Mouse (Mus musculus): ENCODE measurements around the gene Rgmb. TPM values are rescaled to one million over a fixed set of nuclear protein-coding genes. Genes with fewer than 3 reads are reported as not detected.

Gene Rgmb
- polyA plus RNA-seq, 1 experiment from 2014 or later, result 8.9 TPM

GRCm38 (mm10) chr17:15817634-15818033, 13.2 kb downstream of the Rgmb start:
- Histone ChIP-seq H3K9me3 (replicated peaks; ENCODE audit: control insufficient read depth, low read length) (no peaks in the 10 kb centered on the region), H3K4me3 (ENCODE audit: low read depth, low read length) (no peak overlapping the region), H3K36me3 (ENCODE audit: control insufficient read depth, insufficient read depth, low read length) (no peaks in the 10 kb centered on the region), H3K4me1 (ENCODE audit: control insufficient read depth, insufficient read depth, low read length) (peaks cover 14% of the 10 kb centered on the region), H3K27me3 (ENCODE audit: control insufficient read depth, insufficient read depth, low read length) (no peaks in the 10 kb centered on the region), H3K4me2 (no peak overlapping the region), H3K9ac (ENCODE audit: low read depth, low read length) (no peak overlapping the region), H3K27ac (ENCODE audit: low read depth, low read length) (no peak overlapping the region)
- ATAC-seq (replicated peaks; ENCODE audit: insufficient number of reproducible peaks, low FRiP score, low TSS enrichment), result no peak
- WGBS (ENCODE audit: insufficient replicate concordance), result 86% methylated on average over 2 of the region's 2 CpGs

DNA sequence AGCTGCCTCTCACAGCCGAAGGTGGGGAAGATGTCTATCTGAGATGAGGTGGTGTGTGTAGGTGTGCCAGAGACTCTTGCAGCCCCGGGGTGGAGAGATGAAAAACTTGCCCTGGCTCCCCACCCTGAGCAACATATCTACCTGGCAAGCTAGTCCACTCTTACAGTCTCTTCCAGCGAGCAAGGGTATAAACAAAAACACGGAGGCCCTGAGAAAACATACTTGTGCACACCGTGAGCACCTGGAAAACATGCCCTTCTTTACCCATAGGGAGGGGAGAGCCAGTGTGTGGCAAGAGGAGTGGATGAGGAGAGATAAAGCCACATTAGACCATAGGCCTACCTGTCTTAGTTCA, 13.8 kb downstream of the Rgmb start:
- ATAC-seq (replicated peaks; ENCODE audit: insufficient number of reproducible peaks, low FRiP score, low TSS enrichment), result no peak
- 84% methylated on average over 5 of the region's 5 CpGs for WGBS (ENCODE audit: insufficient replicate concordance)
- H3K36me3 ChIP-seq (ENCODE audit: control insufficient read depth, insufficient read depth, low read length), result no peaks in the 10 kb centered on the region
- H3K27me3 ChIP-seq (ENCODE audit: control insufficient read depth, insufficient read depth, low read length), result no peaks in the 10 kb centered on the region
- no peak overlapping the region for H3K4me2 ChIP-seq
- H3K4me3 ChIP-seq (ENCODE audit: low read depth, low read length), result no peak overlapping the region
- no peak overlapping the region for H3K9ac ChIP-seq (ENCODE audit: low read depth, low read length)
- no peak overlapping the region for H3K27ac ChIP-seq (ENCODE audit: low read depth, low read length)
- peaks cover 17% of the 10 kb centered on the region for H3K4me1 ChIP-seq (ENCODE audit: control insufficient read depth, insufficient read depth, low read length)
- H3K9me3 ChIP-seq (replicated peaks; ENCODE audit: control insufficient read depth, low read length), result no peaks in the 10 kb centered on the region

DNA sequence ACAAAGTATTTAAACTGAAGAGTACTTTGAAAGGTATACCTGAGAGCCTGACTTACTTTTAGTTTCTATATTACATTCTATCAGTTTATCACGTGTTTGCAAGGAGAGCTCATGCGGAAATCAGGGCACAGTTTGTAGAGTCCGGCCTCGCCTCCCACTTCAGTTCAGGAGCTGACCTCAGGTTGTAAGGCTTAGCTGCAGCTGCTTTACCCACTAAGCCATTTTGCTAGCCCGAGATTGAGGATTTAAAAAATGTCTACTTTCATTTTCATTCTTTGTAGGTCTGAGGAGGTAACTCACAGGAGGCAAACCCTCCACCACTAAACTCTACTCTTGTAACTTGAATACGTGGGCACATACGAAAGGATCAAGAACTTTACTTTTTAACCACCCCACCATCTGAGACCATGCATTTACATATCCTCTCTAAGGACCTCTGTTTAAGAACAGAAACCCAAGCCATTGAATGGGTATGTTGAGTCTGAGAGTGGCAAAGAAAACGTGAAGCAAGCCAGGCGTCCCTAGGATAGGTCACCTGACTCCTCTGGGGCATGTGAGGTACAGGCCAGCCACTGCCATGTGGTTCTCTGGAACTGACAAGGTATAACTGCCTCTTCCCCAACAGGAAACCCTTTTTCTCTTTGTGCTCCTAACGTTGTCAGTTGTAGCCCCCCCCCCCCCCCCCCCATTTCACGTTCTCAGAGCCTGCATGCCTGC, 14.3 kb downstream of the Rgmb start:
- no peaks in the 10 kb centered on the region for H3K27me3 ChIP-seq (ENCODE audit: control insufficient read depth, insufficient read depth, low read length)
- no peak overlapping the region for H3K4me2 ChIP-seq
- H3K27ac ChIP-seq (ENCODE audit: low read depth, low read length), result no peak overlapping the region
- H3K9me3 ChIP-seq (replicated peaks; ENCODE audit: control insufficient read depth, low read length), result no peaks in the 10 kb centered on the region
- H3K4me3 ChIP-seq (ENCODE audit: low read depth, low read length), result no peak overlapping the region
- no peak overlapping the region for H3K9ac ChIP-seq (ENCODE audit: low read depth, low read length)
- WGBS (ENCODE audit: insufficient replicate concordance), result 79% methylated on average over 11 of the region's 11 CpGs
- no peak for ATAC-seq (replicated peaks; ENCODE audit: insufficient number of reproducible peaks, low FRiP score, low TSS enrichment)
- H3K36me3 ChIP-seq (ENCODE audit: control insufficient read depth, insufficient read depth, low read length), result no peaks in the 10 kb centered on the region
- peaks cover 17% of the 10 kb centered on the region for H3K4me1 ChIP-seq (ENCODE audit: control insufficient read depth, insufficient read depth, low read length)

GRCm38 (mm10) chr17:15815312-15816018, 15.4 kb downstream of the Rgmb start:
- H3K4me2 ChIP-seq, result no peak overlapping the region
- no peak overlapping the region for H3K27ac ChIP-seq (ENCODE audit: low read depth, low read length)
- H3K9ac ChIP-seq (ENCODE audit: low read depth, low read length), result no peak overlapping the region
- H3K36me3 ChIP-seq (ENCODE audit: control insufficient read depth, insufficient read depth, low read length), result no peaks in the 10 kb centered on the region
- no peak for ATAC-seq (replicated peaks; ENCODE audit: insufficient number of reproducible peaks, low FRiP score, low TSS enrichment)
- WGBS (ENCODE audit: insufficient replicate concordance), result 81% methylated on average over 10 of the region's 10 CpGs
- peaks cover 17% of the 10 kb centered on the region for H3K4me1 ChIP-seq (ENCODE audit: control insufficient read depth, insufficient read depth, low read length)
- no peak overlapping the region for H3K4me3 ChIP-seq (ENCODE audit: low read depth, low read length)
- no peaks in the 10 kb centered on the region for H3K9me3 ChIP-seq (replicated peaks; ENCODE audit: control insufficient read depth, low read length)
- H3K27me3 ChIP-seq (ENCODE audit: control insufficient read depth, insufficient read depth, low read length), result no peaks in the 10 kb centered on the region

DNA sequence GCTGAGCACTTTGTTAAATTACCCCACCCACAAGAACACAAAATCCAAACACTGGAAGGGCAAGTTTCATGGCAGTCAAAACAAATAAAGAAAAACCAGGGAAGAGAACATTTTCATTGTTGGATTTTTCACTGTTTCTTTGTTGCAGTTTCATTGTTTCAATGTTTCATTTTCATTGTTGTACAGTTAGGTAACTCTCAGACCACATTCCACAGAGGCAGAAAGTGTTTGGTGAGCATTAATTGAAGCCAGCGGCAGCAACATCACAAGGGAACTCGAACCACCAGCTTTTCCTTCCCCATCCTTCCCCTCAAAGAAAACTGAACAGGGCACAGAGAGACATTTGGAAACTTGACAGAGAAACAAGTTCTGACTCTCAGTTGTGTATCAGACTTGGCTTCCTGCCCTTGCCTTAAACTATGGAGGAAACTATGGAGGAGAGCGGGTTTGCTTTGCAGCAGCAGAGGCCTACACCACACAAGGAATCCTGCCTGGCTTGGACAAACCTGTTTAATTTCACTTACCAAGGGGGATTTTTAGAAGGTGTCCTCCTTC, 17.1 kb downstream of the Rgmb start:
- H3K9ac ChIP-seq (ENCODE audit: low read depth, low read length), result no peak overlapping the region
- no peak overlapping the region for H3K4me3 ChIP-seq (ENCODE audit: low read depth, low read length)
- H3K36me3 ChIP-seq (ENCODE audit: control insufficient read depth, insufficient read depth, low read length), result no peaks in the 10 kb centered on the region
- no peak for ATAC-seq (replicated peaks; ENCODE audit: insufficient number of reproducible peaks, low FRiP score, low TSS enrichment)
- H3K9me3 ChIP-seq (replicated peaks; ENCODE audit: control insufficient read depth, low read length), result no peaks in the 10 kb centered on the region
- no peak overlapping the region for H3K27ac ChIP-seq (ENCODE audit: low read depth, low read length)
- no peaks in the 10 kb centered on the region for H3K27me3 ChIP-seq (ENCODE audit: control insufficient read depth, insufficient read depth, low read length)
- WGBS (ENCODE audit: insufficient replicate concordance), result 65% methylated on average over 3 of the region's 3 CpGs
- H3K4me2 ChIP-seq, result no peak overlapping the region
- peaks cover 15% of the 10 kb centered on the region for H3K4me1 ChIP-seq (ENCODE audit: control insufficient read depth, insufficient read depth, low read length)

DNA sequence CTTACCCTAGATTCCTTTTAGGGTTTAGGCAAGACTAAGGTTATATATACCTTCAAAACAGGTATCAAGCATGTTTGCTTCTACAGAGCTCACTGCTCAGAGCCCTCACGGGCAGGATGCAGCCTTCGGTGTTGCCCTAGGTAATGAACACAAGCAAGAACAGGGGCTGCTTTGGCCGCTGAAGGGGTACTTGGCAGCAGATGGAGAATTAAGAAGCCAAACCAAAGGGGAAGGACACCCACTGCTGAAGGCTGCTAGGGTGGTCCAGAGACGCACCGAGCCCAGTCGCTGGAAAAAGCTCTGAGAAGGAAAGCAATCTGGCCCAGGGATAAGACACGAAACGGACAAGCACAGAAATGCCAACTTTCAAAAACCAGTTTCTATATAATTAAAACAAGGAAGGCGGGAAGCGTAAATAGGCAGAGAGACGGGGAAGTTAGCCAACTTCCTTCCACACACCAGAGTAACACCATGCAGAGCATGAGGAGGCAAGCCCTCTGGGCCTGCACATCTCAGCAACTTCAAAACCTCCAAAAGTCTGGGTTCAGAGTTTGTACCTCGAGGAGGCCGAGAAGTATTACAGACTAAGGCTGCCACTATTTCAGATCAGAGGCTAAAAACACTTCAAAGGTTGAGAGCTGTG, 18.6 kb downstream of the Rgmb start:
- no peak overlapping the region for H3K9ac ChIP-seq (ENCODE audit: low read depth, low read length)
- H3K27me3 ChIP-seq (ENCODE audit: control insufficient read depth, insufficient read depth, low read length), result no peaks in the 10 kb centered on the region
- H3K9me3 ChIP-seq (replicated peaks; ENCODE audit: control insufficient read depth, low read length), result no peaks in the 10 kb centered on the region
- no peak for ATAC-seq (replicated peaks; ENCODE audit: insufficient number of reproducible peaks, low FRiP score, low TSS enrichment)
- no peak overlapping the region for H3K4me3 ChIP-seq (ENCODE audit: low read depth, low read length)
- 82% methylated on average over 13 of the region's 13 CpGs for WGBS (ENCODE audit: insufficient replicate concordance)
- no peak overlapping the region for H3K4me2 ChIP-seq
- H3K27ac ChIP-seq (ENCODE audit: low read depth, low read length), result no peak overlapping the region
- peaks cover under 1% of the 10 kb centered on the region for H3K36me3 ChIP-seq (ENCODE audit: control insufficient read depth, insufficient read depth, low read length)
- peaks cover 24% of the 10 kb centered on the region for H3K4me1 ChIP-seq (ENCODE audit: control insufficient read depth, insufficient read depth, low read length)

DNA sequence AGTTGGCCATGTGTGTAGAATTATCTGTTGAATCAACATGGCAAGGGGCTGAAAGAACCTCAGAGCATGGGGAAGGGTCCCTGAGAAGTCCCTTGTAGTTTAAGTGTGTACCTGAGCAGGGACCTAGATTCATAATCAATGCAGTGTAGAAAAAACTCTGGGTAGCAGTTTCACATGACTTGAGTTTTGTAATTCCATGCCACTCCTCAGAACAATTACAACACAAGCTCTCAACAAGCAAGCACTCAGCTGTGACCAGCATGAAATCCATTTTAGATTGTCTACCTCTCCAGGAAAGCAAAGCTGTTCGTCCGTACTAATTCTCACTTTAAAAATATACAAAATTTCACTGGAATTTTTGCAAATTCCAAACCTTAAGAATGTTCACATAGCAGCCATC, 20.9 kb downstream of the Rgmb start:
- H3K27ac ChIP-seq (ENCODE audit: low read depth, low read length), result no peak overlapping the region
- H3K4me1 ChIP-seq (ENCODE audit: control insufficient read depth, insufficient read depth, low read length), result peaks cover 24% of the 10 kb centered on the region
- H3K9me3 ChIP-seq (replicated peaks; ENCODE audit: control insufficient read depth, low read length), result no peaks in the 10 kb centered on the region
- peaks cover 3% of the 10 kb centered on the region for H3K36me3 ChIP-seq (ENCODE audit: control insufficient read depth, insufficient read depth, low read length)
- no peak overlapping the region for H3K9ac ChIP-seq (ENCODE audit: low read depth, low read length)
- no peak overlapping the region for H3K4me3 ChIP-seq (ENCODE audit: low read depth, low read length)
- H3K27me3 ChIP-seq (ENCODE audit: control insufficient read depth, insufficient read depth, low read length), result no peaks in the 10 kb centered on the region
- WGBS (ENCODE audit: insufficient replicate concordance), result 78% methylated on average over 2 of the region's 2 CpGs
- no peak for ATAC-seq (replicated peaks; ENCODE audit: insufficient number of reproducible peaks, low FRiP score, low TSS enrichment)
- H3K4me2 ChIP-seq, result no peak overlapping the region

GRCm38 (mm10) chr17:15808468-15809374, 22.1 kb downstream of the Rgmb start:
- Histone ChIP-seq H3K9me3 (replicated peaks; ENCODE audit: control insufficient read depth, low read length) (no peaks in the 10 kb centered on the region), H3K4me1 (ENCODE audit: control insufficient read depth, insufficient read depth, low read length) (peaks cover 19% of the 10 kb centered on the region), H3K4me2 (peak overlapping the region; percentile 16; the same call in 1 of the 2 replicates), H3K27me3 (ENCODE audit: control insufficient read depth, insufficient read depth, low read length) (no peaks in the 10 kb centered on the region), H3K27ac (ENCODE audit: low read depth, low read length) (peak overlapping the region; percentile 54; the same call in 1 of the 2 replicates), H3K4me3 (ENCODE audit: low read depth, low read length) (no peak overlapping the region), H3K36me3 (ENCODE audit: control insufficient read depth, insufficient read depth, low read length) (peaks cover 3% of the 10 kb centered on the region), H3K9ac (ENCODE audit: low read depth, low read length) (0 out of 2 replicates have a peak overlapping the region, but pooled peaks have one; percentile 28)
- no peak for ATAC-seq (replicated peaks; ENCODE audit: insufficient number of reproducible peaks, low FRiP score, low TSS enrichment)
- 16% methylated on average over 10 of the region's 10 CpGs for WGBS (ENCODE audit: insufficient replicate concordance)
